8 mouse cellular contexts compared by ENCODE assay signal in genomic region chr13:47777206-47778099, GRCm38 (mm10).
DNase-seq lines count a peak whose midpoint lies in the region; ATAC-seq and TF ChIP-seq lines count a peak whose summit lies in the region.

No protein-coding gene starts in this region.

- H3K4me1 ChIP-seq in forebrain, postnatal 0 days (ENCODE audit: insufficient read depth) = peaks cover 4% of the 10 kb centered on the region; the same call in 1 of the 2 replicates
- peaks cover 7% of the 10 kb centered on the region for H3K4me1 ChIP-seq in hindbrain, embryonic 14.5 days (replicated peaks; ENCODE audit: control insufficient read depth, insufficient read depth, low read length)
- H3K4me1 ChIP-seq in neural tube, embryonic 14.5 days (ENCODE audit: control insufficient read depth, insufficient read depth, low read length) = peaks cover 9% of the 10 kb centered on the region

- H3K36me3 ChIP-seq in forebrain, postnatal 0 days (ENCODE audit: insufficient read depth) = no peaks in the 10 kb centered on the region
- no peaks in the 10 kb centered on the region for H3K36me3 ChIP-seq in hindbrain, embryonic 14.5 days (replicated peaks; ENCODE audit: control insufficient read depth, insufficient read depth)
- H3K36me3 ChIP-seq in neural tube, embryonic 14.5 days (ENCODE audit: control insufficient read depth, insufficient read depth, low read length) = no peaks in the 10 kb centered on the region

- WGBS in forebrain, postnatal 0 days = 44% methylated on average over 15 of the region's 15 CpGs
- 59% methylated on average over 15 of the region's 15 CpGs for WGBS in hindbrain, embryonic 14.5 days
- 48% methylated on average over 15 of the region's 15 CpGs for WGBS in neural tube, embryonic 14.5 days

- no peak overlapping the region for H3K9ac ChIP-seq in forebrain, postnatal 0 days
- no peak overlapping the region for H3K9ac ChIP-seq in hindbrain, embryonic 14.5 days
- no peak overlapping the region for H3K9ac ChIP-seq in neural tube, embryonic 14.5 days (replicated peaks; ENCODE audit: low read depth, low read length)

- no peaks in the 10 kb centered on the region for H3K27me3 ChIP-seq in forebrain, postnatal 0 days (ENCODE audit: insufficient read depth, low read length)
- H3K27me3 ChIP-seq in hindbrain, embryonic 14.5 days (ENCODE audit: control insufficient read depth, insufficient read depth, low read length) = no peaks in the 10 kb centered on the region
- H3K27me3 ChIP-seq in neural tube, embryonic 14.5 days (ENCODE audit: control insufficient read depth, insufficient read depth, low read length) = no peaks in the 10 kb centered on the region

- H3K4me2 ChIP-seq in forebrain, postnatal 0 days (ENCODE audit: low read depth) = peak overlapping the region; percentile 26
- H3K4me2 ChIP-seq in hindbrain, embryonic 14.5 days (replicated peaks) = no peak overlapping the region
- no peak overlapping the region; the same call in 1 of the 2 replicates for H3K4me2 ChIP-seq in neural tube, embryonic 14.5 days (ENCODE audit: low read depth, low read length)

- H3K4me3 ChIP-seq in forebrain, postnatal 0 days (ENCODE audit: low read depth, low read length) = 0 out of 2 replicates have a peak overlapping the region, but pooled peaks have one; percentile 11
- no peak overlapping the region for H3K4me3 ChIP-seq in hindbrain, embryonic 14.5 days (replicated peaks; ENCODE audit: low read length)
- no peak overlapping the region for H3K4me3 ChIP-seq in neural tube, embryonic 14.5 days (ENCODE audit: low read depth, low read length)

- H3K9me3 ChIP-seq in forebrain, postnatal 0 days (ENCODE audit: low read length) = no peaks in the 10 kb centered on the region
- no peaks in the 10 kb centered on the region for H3K9me3 ChIP-seq in hindbrain, embryonic 14.5 days (ENCODE audit: control insufficient read depth, low read length)
- no peaks in the 10 kb centered on the region for H3K9me3 ChIP-seq in neural tube, embryonic 14.5 days (ENCODE audit: control insufficient read depth, low read length)

- peak overlapping the region; percentile 35; the same call in 1 of the 2 replicates for H3K27ac ChIP-seq in forebrain, postnatal 0 days (ENCODE audit: low read depth, low read length)
- H3K27ac ChIP-seq in hindbrain, embryonic 14.5 days = peak overlapping the region; percentile 51; the same call in 1 of the 2 replicates
- H3K27ac ChIP-seq in neural tube, embryonic 14.5 days (ENCODE audit: low read depth, low read length) = peak overlapping the region; percentile 63; the same call in 1 of the 2 replicates

- no peak for TF ChIP-seq CTCF in forebrain, postnatal 0 days (IDR thresholded peaks at IDR 0.05; ENCODE audit: low read depth)

- peak; percentile 39 for DNase-seq in kidney, postnatal 10 days
- DNase-seq in kidney, adult 8-10 months = no peak
- DNase-seq in forebrain, postnatal 0 days = peak; percentile 42
- DNase-seq in hindbrain, embryonic 14.5 days (ENCODE audit: low spot score) = no peak
- DNase-seq in cerebellum, postnatal 25 days = no peak
- no peak for DNase-seq in cerebellum, postnatal 4 days (ENCODE audit: low spot score in 2 of 2)
- no peak for DNase-seq in frontal cortex, postnatal 10 days (ENCODE audit: low spot score in 2 of 2)

- ATAC-seq in forebrain, postnatal 0 days = no peak
- no peak for ATAC-seq in hindbrain, embryonic 14.5 days (ENCODE audit: low FRiP score)
- ATAC-seq in neural tube, embryonic 14.5 days (ENCODE audit: low read depth) = no peak

Comparison
In these comparisons a context has a peak if more than half of its experiments do, and no peak if none do; other contexts are left out.
1. DNase-seq: peak in kidney, postnatal 10 days (single experiment) and forebrain, postnatal 0 days (single experiment); none in kidney, adult 8-10 months (0 of 2), hindbrain, embryonic 14.5 days (single experiment), cerebellum, postnatal 25 days (0 of 2), cerebellum, postnatal 4 days (0 of 2) and frontal cortex, postnatal 10 days (0 of 2).
2. Peak in every context shown above with its lines, with median percentiles within 50 percentile points of each other: H3K27ac ChIP-seq.